Mouse (Mus musculus): Measurements from ENCODE around the gene Stk26.

The Stk26 gene

GRCm38 (mm10) chrX:50840847-50841560, at the start of gene Stk26:
TSS of gene Stk26 (plus strand) at chrX:50841047.
- DNase-seq: peak; percentile 1

GRCm38 (mm10) chrX:50793005-50793680, 47.7 kb upstream of the Stk26 start:
- DNase-seq: no peak

- DNase-seq: no peak
Observed at GRCm38 (mm10) chrX:50797798-50798197, 43.0 kb upstream of the Stk26 start.

- no peak for DNase-seq
Observed at GRCm38 (mm10) chrX:50798571-50798970, 42.3 kb upstream of the Stk26 start.

GRCm38 (mm10) chrX:50799656-50800188, 41.1 kb upstream of the Stk26 start:
- no peak for DNase-seq

GRCm38 (mm10) chrX:50805654-50806053, 35.2 kb upstream of the Stk26 start:
- DNase-seq: no peak

GRCm38 (mm10) chrX:50823856-50824255, 17.0 kb upstream of the Stk26 start:
- DNase-seq: no peak

GRCm38 (mm10) chrX:50835592-50835991, 5.3 kb upstream of the Stk26 start:
- no peak for DNase-seq

GRCm38 (mm10) chrX:50836029-50836691, 4.7 kb upstream of the Stk26 start:
- DNase-seq: no peak

GRCm38 (mm10) chrX:50841587-50841986, 740 bp downstream of the Stk26 start:
- DNase-seq: no peak

GRCm38 (mm10) chrX:50842046-50842445, 1.2 kb downstream of the Stk26 start:
- DNase-seq: no peak

GRCm38 (mm10) chrX:50850428-50851184, 9.8 kb downstream of the Stk26 start:
- no peak for DNase-seq

GRCm38 (mm10) chrX:50863771-50864170, 22.9 kb downstream of the Stk26 start:
- no peak for DNase-seq

GRCm38 (mm10) chrX:50864734-50865133, 23.9 kb downstream of the Stk26 start:
- DNase-seq: no peak

GRCm38 (mm10) chrX:50874246-50875002, 33.6 kb downstream of the Stk26 start:
- DNase-seq: no peak

GRCm38 (mm10) chrX:50887999-50888398, 47.2 kb downstream of the Stk26 start:
- DNase-seq: no peak

- DNase-seq: no peak
Observed at GRCm38 (mm10) chrX:50903497-50903896, 62.6 kb downstream of the Stk26 start.

- no peak for DNase-seq
Observed at GRCm38 (mm10) chrX:50909915-50910314, 69.1 kb downstream of the Stk26 start.

- no peak for DNase-seq
Observed at GRCm38 (mm10) chrX:50917389-50917788, 76.5 kb downstream of the Stk26 start.

GRCm38 (mm10) chrX:50918754-50919153, 77.9 kb downstream of the Stk26 start:
- DNase-seq: no peak

- DNase-seq: peak; percentile 10
Observed at GRCm38 (mm10) chrX:50924629-50925364, 84.0 kb downstream of the Stk26 start.

Measured in cerebellum, adult 9-10 months (tissue).